Mouse (Mus musculus): ENCODE data around the gene Zfp775.

DNA sequence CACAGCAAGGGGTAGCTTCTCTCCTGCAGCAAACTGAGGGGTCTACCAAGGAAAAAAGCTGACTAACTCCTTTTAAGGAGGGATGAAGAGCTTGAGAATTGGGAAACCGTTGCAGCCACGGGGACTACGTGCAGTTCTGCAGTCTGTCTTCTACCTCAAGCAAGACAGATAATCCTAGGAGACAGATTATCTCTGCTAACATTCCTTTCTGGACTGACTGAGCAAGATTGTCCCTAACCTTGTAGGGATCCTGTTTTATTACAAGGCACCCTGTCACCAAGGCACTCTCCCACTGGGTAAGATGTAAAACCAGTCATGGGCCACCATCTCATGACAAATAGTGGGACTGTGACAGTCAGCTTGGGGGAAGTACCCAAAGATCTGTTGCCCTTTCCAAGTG lies 20.6 kb upstream of the Zfp775 start:
- TF ChIP-seq CTCF (IDR thresholded peaks at IDR 0.05; ENCODE audit: control insufficient read depth, insufficient read depth, insufficient read length) (no peak), MYOD1 (IDR thresholded peaks at IDR 0.05; ENCODE audit: control insufficient read depth, insufficient read length, low read depth) (no peak)

All from C2C12 (cell line).